Mouse (Mus musculus): ENCODE data around the gene Uqcc3. TPM values are rescaled to one million over a fixed set of nuclear protein-coding genes. Genes with fewer than 3 reads are reported as not detected.

The Uqcc3 gene
- polyA plus RNA-seq, 1 experiment from 2014 or later = 50.7 TPM

DNA sequence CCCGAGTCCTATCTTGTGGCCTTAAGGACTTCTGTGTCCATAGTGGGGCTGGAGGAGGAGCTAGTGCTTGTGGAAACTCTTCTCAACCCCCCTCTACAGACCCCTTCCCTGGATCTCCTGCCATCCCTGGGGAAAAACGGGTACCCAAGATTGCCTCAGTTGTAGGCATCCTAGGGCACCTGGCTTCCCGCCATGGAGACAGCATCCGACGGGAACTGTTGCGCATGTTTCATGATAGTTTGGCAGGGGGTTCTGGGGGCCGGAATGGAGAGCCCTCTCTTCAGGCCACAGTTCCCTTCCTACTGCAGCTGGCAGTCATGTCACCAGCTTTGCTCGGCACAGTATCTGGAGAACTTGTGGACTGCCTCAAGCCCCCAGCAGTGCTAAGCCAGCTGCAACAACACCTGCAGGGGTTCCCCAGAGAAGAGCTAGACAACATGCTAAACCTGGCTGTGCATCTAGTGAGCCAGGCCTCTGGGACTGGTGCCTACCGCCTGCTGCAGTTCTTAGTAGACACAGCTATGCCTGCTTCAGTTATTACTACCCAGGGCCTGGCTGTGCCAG lies 14.8 kb upstream of the Uqcc3 start:
- DNase-seq (ENCODE audit: low read depth, low spot score) (no peak), ATAC-seq (no peak)
- CTCF ChIA-PET = no interaction called here
- TF ChIP-seq CTCF (IDR thresholded peaks at IDR 0.05) = no peak
- POLR2A ChIA-PET = interaction anchor here (0.5 kb wide), 1 partner anchor 124 kb away, joined by 3 read pairs; no protein-coding TSS in a partner anchor
- no peaks in the 10 kb centered on the region for H3K27me3 ChIP-seq
- in situ Hi-C loops (cut with MboI; ENCODE audit: low pct_unique_long_range_greater_than_20kb) = no loop called here

DNA sequence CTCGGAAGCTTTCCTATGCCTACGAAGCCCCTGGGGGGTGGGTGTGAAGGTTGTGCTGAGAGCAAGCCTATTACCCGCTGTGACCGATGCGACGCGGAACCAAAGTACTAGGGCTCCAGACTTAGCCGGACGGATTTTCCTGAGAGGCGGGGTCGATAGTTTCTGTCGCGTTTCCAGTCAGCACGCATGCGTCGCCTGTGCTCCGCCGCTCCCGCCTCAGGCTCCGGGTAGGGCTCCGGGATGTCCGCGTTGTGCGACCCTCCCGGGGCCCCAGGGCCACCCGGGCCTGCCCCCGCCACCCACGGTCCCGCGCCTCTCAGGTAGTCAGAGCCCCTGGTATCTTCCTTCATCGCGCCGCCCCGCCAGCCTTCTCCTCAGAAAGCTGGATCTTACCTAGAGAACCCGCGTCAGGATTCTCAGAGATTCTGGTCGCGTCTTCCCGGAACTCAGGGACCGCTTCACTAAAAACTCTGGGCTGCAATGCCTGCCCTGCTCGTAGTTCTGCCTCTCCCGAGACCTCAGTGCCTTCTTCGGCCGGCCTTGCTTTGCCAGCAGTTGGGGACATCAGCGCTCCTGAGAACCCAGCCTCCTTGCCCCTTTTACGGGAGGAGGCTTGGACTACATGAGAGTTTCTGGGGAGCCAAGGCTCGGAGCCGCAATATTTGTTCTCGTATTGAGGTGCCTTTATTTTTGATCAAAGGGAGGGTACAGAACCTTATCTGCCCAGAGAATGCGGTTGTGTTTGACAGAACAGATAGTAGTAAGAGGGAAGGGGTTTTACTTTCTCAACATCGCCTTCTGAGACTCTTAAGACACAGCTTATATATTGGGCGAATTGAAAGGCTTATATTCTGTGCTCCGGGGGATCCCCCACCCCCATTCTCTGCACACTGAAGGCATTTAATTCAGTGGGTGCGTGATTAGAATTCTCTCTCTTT lies 12.4 kb upstream of the Uqcc3 start, which contains the start of gene Ints5:
Ints5 (plus strand) TSS at position 177 of the 938 bp plus-strand sequence.
- in situ Hi-C loops (cut with MboI; ENCODE audit: low pct_unique_long_range_greater_than_20kb) = no loop called here
- no peaks in the 10 kb centered on the region for H3K27me3 ChIP-seq
- CTCF ChIA-PET = interaction anchor here (1.0 to 1.1 kb wide), 3 partner anchors 12 to 48 kb away, joined by 3 to 4 read pairs (median 3); no protein-coding TSS in a partner anchor
- TF ChIP-seq CTCF (IDR thresholded peaks at IDR 0.05) = no peak
- POLR2A ChIA-PET = interaction anchor here (0.6 to 2.0 kb wide), 4 partner anchors 8 to 52 kb away, joined by 3 to 6 read pairs (median 4); partner anchors contain the start of gene Uqcc3
- ATAC-seq (peak; percentile 9), DNase-seq (ENCODE audit: low read depth, low spot score) (peak; percentile 49)

DNA sequence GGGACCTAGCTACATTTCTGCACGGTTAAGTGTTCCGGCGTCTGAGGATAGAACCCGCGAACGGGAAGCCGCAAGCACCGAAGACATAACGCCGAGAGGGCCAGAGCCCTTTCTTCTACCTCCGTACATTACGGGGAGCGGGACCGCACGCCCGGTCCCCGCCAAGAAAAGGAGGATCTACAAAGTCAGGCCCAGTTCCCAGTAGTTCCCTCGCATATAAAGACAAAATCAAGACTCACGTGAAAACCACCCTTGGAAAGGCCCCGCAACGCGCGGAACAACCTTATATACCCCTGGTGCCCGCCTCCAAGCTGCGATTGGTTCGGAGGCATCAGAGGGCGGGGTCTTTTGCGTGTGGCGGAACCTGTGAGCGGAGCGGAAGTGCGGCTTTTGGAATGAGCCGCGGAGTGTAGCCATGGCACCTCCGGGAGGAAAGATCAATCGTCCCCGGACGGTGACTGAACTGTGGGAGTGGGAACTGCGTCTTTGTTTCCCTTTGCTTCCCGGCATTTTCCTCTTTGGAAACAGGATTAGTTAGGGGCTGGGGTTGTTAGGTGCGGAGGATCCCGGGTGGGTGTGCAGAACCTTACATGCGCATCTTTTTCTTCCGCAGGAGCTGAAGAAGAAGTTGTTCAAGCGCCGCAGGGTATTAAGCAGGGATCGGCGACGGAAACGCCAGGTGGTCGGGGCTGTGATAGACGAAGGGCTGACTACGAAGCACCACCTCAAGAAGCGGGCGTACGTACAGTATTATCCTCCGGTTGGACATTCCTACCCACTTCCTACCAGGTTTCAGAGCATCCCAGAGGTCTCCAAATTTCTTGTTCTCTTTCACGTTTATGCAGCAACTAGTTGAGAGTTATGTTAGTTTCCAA lies 8.0 kb upstream of the Uqcc3 start, which contains the start of the genes 1810009A15Rik and Gm49416:
1810009A15Rik (plus strand) TSS at position 343 of the 875 bp plus-strand sequence.
Gm49416 (plus strand) TSS at position 416 of the 875 bp plus-strand sequence.
- ChIA-PET CTCF (interaction anchor here (1.4 to 1.9 kb wide), 4 partner anchors 9 to 53 kb away, joined by 3 to 4 read pairs (median 3); partner anchors contain the start of gene Mta2), POLR2A (interaction anchor here (0.7 to 2.0 kb wide), 6 partner anchors 9 to 221 kb away, joined by 3 to 5 read pairs (median 4); partner anchors contain the start of gene Ubxn1)
- in situ Hi-C loops (cut with MboI; ENCODE audit: low pct_unique_long_range_greater_than_20kb) = no loop called here
- TF ChIP-seq CTCF (IDR thresholded peaks at IDR 0.05) = no peak
- no peaks in the 10 kb centered on the region for H3K27me3 ChIP-seq
- peak; percentile 76 for DNase-seq (ENCODE audit: low read depth, low spot score)
- peak; percentile 94 for ATAC-seq

- DNase-seq (ENCODE audit: low read depth, low spot score) = no peak
- POLR2A ChIA-PET = interaction anchor here (0.6 to 2.0 kb wide), 5 partner anchors 8 to 222 kb away, joined by 3 to 5 read pairs (median 3); partner anchors contain the start of gene Ubxn1
- CTCF ChIA-PET = interaction anchor here (1.2 to 1.9 kb wide), 6 partner anchors 8 to 54 kb away, joined by 3 to 5 read pairs (median 3); partner anchors contain the start of gene Mta2
Measured at GRCm38 (mm10) chr19:8887585-8888463, 7.1 kb upstream of the Uqcc3 start.

GRCm38 (mm10) chr19:8886916-8887584 lies 6.3 kb upstream of the Uqcc3 start:
- no peak for TF ChIP-seq CTCF (IDR thresholded peaks at IDR 0.05)
- CTCF ChIA-PET = interaction anchor here (1.2 to 1.9 kb wide), 5 partner anchors 12 to 54 kb away, joined by 3 to 5 read pairs (median 3); partner anchors contain the start of gene Mta2
- in situ Hi-C loops (cut with MboI; ENCODE audit: low pct_unique_long_range_greater_than_20kb) = no loop called here
- DNase-seq (ENCODE audit: low read depth, low spot score) = no peak
- no peaks in the 10 kb centered on the region for H3K27me3 ChIP-seq
- POLR2A ChIA-PET = no interaction called here
- no peak for ATAC-seq

More at GRCm38 (mm10) chr19:8887585-8888463, 7.1 kb upstream of the Uqcc3 start:
- ATAC-seq = no peak
- in situ Hi-C loops (cut with MboI; ENCODE audit: low pct_unique_long_range_greater_than_20kb) = no loop called here
- no peaks in the 10 kb centered on the region for H3K27me3 ChIP-seq
- TF ChIP-seq CTCF (IDR thresholded peaks at IDR 0.05) = no peak

DNA sequence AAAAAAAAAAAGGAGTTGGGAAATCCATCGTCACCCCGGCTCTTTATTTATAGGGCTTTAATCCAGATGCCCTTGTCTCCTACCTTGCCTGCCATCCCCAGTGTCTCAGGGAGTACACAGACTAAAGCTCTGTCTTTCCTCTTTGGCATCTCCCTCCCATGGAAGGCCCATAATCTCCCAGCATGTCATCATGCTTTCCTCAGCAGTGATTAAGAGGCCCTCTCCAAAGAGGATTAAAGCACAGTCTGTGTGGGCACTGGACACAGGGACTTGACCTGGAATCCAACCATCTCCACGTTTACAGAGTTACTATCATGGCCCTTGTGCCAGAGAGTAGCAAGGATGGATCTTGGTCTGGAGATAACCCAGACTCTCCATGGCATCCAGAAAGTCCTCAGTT lies 2.9 kb upstream of the Uqcc3 start, which contains the start of the genes Lbhd1 and Gm49403:
Lbhd1 (plus strand) TSS at position 117 of the 400 bp plus-strand sequence.
Gm49403 (plus strand) TSS at position 315 of the 400 bp plus-strand sequence.
- DNase-seq (ENCODE audit: low read depth, low spot score) = no peak
- in situ Hi-C loops (cut with MboI; ENCODE audit: low pct_unique_long_range_greater_than_20kb) = no loop called here
- POLR2A ChIA-PET = no interaction called here
- no peak for TF ChIP-seq CTCF (IDR thresholded peaks at IDR 0.05)
- CTCF ChIA-PET = no interaction called here
- no peaks in the 10 kb centered on the region for H3K27me3 ChIP-seq
- ATAC-seq = no peak

- ChIA-PET POLR2A (interaction anchor here (0.6 to 2.1 kb wide), 6 partner anchors 10 to 85 kb away, joined by 3 to 6 read pairs (median 3); partner anchors contain the start of genes Eml3, Ints5 and Ubxn1), CTCF (interaction anchor here (0.7 to 1.3 kb wide), 3 partner anchors 12 to 229 kb away, joined by 3 to 5 read pairs (median 3); partner anchors contain the start of gene Ints5)
- in situ Hi-C loops (cut with MboI; ENCODE audit: low pct_unique_long_range_greater_than_20kb) = no loop called here
Measured at GRCm38 (mm10) chr19:8881034-8881392, 290 bp upstream of the Uqcc3 start.

DNA sequence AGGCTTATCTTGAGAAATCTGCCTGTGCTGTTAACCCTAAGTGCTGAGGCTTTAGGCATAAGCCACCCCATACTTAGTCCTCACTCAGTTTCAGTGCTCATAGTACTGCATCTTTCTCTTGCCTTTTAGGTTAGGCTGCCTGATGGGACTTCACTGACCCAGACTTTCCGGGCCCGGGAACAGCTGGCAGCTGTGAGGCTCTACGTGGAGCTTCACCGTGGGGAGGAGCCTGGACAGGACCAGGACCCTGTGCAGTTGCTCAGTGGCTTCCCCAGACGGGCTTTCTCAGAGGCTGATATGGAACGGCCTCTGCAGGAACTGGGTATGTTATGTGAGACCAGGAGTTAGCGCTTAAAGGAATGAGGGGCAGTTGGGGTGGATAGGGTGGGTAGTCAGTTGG lies 5.7 kb downstream of the Uqcc3 start:
- H3K27me3 ChIP-seq = no peaks in the 10 kb centered on the region
- TF ChIP-seq CTCF (IDR thresholded peaks at IDR 0.05) = no peak
- no peak for ATAC-seq
- in situ Hi-C loops (cut with MboI; ENCODE audit: low pct_unique_long_range_greater_than_20kb) = no loop called here
- POLR2A ChIA-PET = interaction anchor here (1.2 to 1.4 kb wide), 2 partner anchors 14 to 19 kb away, joined by 3 to 4 read pairs; partner anchors contain the start of genes 1810009A15Rik and Gm49416
- DNase-seq (ENCODE audit: low read depth, low spot score) = no peak
- CTCF ChIA-PET = interaction anchor here (1.1 to 3.1 kb wide), 2 partner anchors 11 to 13 kb away, joined by 4 to 8 read pairs; partner anchors contain the start of genes 1810009A15Rik and Gm49416

More at GRCm38 (mm10) chr19:8881034-8881392, 290 bp upstream of the Uqcc3 start:
- TF ChIP-seq CTCF (IDR thresholded peaks at IDR 0.05) = no peak
- no peak for ATAC-seq
- no peaks in the 10 kb centered on the region for H3K27me3 ChIP-seq
- no peak for DNase-seq (ENCODE audit: low read depth, low spot score)

Data from Patski (cell line).